Mouse (Mus musculus) erythroid progenitor cell, adult 5-6 weeks (primary cell): ENCODE measurements at regions not wholly inside any gene's neighbourhood (a gene's known extent, or its start where the extent isn't known, plus 50 kb on each side); places are given as distances from the start of the nearest gene placed in this dataset.

Experiments used
- ATAC-seq: replicated peaks from 2 replicates; pipeline ENCODE4 v1.8.0; 2016; ENCODE audit warnings: moderate number of reproducible peaks, mild to moderate bottlenecking, moderate TSS enrichment, inconsistent platforms; ENCODE audit not compliant: poor library complexity, low FRiP score, severe bottlenecking

GRCm38 (mm10) chr7:136297901-136298513 is 581.8 kb upstream of the Mki67 start:
- ATAC-seq: no peak

GRCm38 (mm10) chr7:136306137-136306536 is 588.3 kb upstream of the Mgmt start:
- ATAC-seq: no peak

GRCm38 (mm10) chr7:136308765-136309164 is 585.6 kb upstream of the Mgmt start:
- no peak for ATAC-seq

GRCm38 (mm10) chr7:136327281-136327680 is 567.1 kb upstream of the Mgmt start:
- ATAC-seq: no peak

- no peak for ATAC-seq
These were observed 564.0 kb upstream of the Mgmt start for GRCm38 (mm10) chr7:136330431-136330830.

- no peak for ATAC-seq
These were observed 561.6 kb upstream of the Mgmt start for GRCm38 (mm10) chr7:136332805-136333204.

- ATAC-seq: no peak
These were observed 552.7 kb upstream of the Mgmt start for GRCm38 (mm10) chr7:136341599-136342210.

- ATAC-seq: no peak
These were observed 552.1 kb upstream of the Mgmt start for GRCm38 (mm10) chr7:136342211-136342799.

- ATAC-seq: no peak
These were observed 551.6 kb upstream of the Mgmt start for GRCm38 (mm10) chr7:136342822-136343221.

- ATAC-seq: no peak
These were observed 550.9 kb upstream of the Mgmt start for GRCm38 (mm10) chr7:136343494-136343893.

- ATAC-seq: no peak
These were observed 549.4 kb upstream of the Mgmt start for GRCm38 (mm10) chr7:136345051-136345450.

- no peak for ATAC-seq
These were observed 547.9 kb upstream of the Mgmt start for GRCm38 (mm10) chr7:136346531-136346930.

- ATAC-seq: no peak
These were observed 546.1 kb upstream of the Mgmt start for GRCm38 (mm10) chr7:136348309-136348708.

GRCm38 (mm10) chr7:136349651-136350050 is 544.8 kb upstream of the Mgmt start:
- ATAC-seq: no peak

- ATAC-seq: no peak
These were observed 537.4 kb upstream of the Mgmt start for GRCm38 (mm10) chr7:136357011-136357410.

GRCm38 (mm10) chr7:136365318-136366211 is 528.8 kb upstream of the Mgmt start:
- ATAC-seq: no peak

GRCm38 (mm10) chr7:136377259-136377658 is 517.2 kb upstream of the Mgmt start:
- no peak for ATAC-seq

GRCm38 (mm10) chr7:136377742-136378141 is 516.7 kb upstream of the Mgmt start:
- no peak for ATAC-seq

- no peak for ATAC-seq
These were observed 516.1 kb upstream of the Mgmt start for GRCm38 (mm10) chr7:136378321-136378720.

GRCm38 (mm10) chr7:136379319-136379718 is 515.1 kb upstream of the Mgmt start:
- ATAC-seq: no peak

GRCm38 (mm10) chr7:136379741-136380140 is 514.7 kb upstream of the Mgmt start:
- ATAC-seq: no peak
